Mouse (Mus musculus) myocyte (in vitro differentiated cells): ENCODE measurements at regions not wholly inside any gene's neighbourhood (a gene's known extent, or its start where the extent isn't known, plus 50 kb on each side); places are given as distances from the start of the nearest gene placed in this dataset.

Experiments
- CEBPB ChIP-seq: IDR thresholded peaks from 2 replicates; pipeline ENCODE4 v1.6.1; 2011; ENCODE audit warnings: mild to moderate bottlenecking, moderate library complexity; ENCODE audit not compliant: poor library complexity, insufficient read depth, severe bottlenecking
- POLR2A ChIP-seq: IDR thresholded peaks from one replicate; pipeline ENCODE4 v1.6.1; 2011; ENCODE audit warnings: low read depth, mild to moderate bottlenecking, control low read depth, moderate library complexity; ENCODE audit not compliant: insufficient read length
- POLR2AphosphoS2 ChIP-seq: IDR thresholded peaks from one replicate; pipeline ENCODE4 v1.6.1; 2011; ENCODE audit warnings: low read depth, control low read depth; ENCODE audit not compliant: insufficient read length
- USF1 ChIP-seq: IDR thresholded peaks from one replicate; pipeline ENCODE4 v1.6.1; 2011; ENCODE audit warnings: low read depth, mild to moderate bottlenecking, control low read depth, moderate library complexity

DNA sequence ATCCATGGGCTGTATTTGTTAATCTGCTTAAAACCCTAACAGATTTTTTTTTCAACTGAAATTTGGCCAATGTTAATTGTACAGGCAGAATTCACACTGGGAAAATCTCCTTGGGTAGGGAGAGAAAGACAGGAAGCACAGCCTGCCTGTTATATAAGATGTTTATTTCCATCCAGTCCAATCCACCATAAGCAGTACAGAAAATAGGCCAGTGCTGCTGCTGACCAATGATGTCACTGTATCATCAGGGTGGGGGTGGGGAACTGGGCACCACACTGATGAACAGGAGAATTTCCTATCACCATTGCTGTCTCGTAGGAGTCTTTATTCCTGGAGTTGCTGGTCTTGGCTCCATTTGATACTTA is 320.0 kb upstream of the Dcn start:
- TF ChIP-seq CEBPB (no peak), POLR2A (no peak), USF1 (no peak), POLR2AphosphoS2 (no peak)
